Mouse (Mus musculus) liver, embryonic 14.5 days (tissue): ENCODE measurements around the gene Tmem132b. TPM values are rescaled to one million over a fixed set of nuclear protein-coding genes. Genes with fewer than 3 reads are reported as not detected.

Source experiments
- ATAC-seq: fragments of 200-750 bp; cut with Nextera tagmentation; 2 replicates; pipeline ENCODE4 v1.8.0; 2017; ENCODE audit warnings: moderate number of reproducible peaks, mild to moderate bottlenecking, moderate library complexity; ENCODE audit not compliant: insufficient read depth
- DNase-seq, 3 experiments: peaks; one replicate each; pipeline ENCODE4 v3.0.0-alpha.2; 2012 to 2013; ENCODE audit warnings: low read depth in 3 of 3, low spot score in 3 of 3
- H3K27ac ChIP-seq: fragments of 300-500 bp; sonication (generic); 2 replicates; pipeline ENCODE4 v1.5.1; 2014; ENCODE audit warnings: moderate library complexity, mild to moderate bottlenecking, control low read depth, inconsistent platforms
- H3K27me3 ChIP-seq: fragments of 300-500 bp; sonication (generic); 2 replicates; pipeline ENCODE4 v1.6.1; 2014; ENCODE audit warnings: mild to moderate bottlenecking, low read length, moderate library complexity; ENCODE audit not compliant: control insufficient read depth, insufficient read depth
- H3K36me3 ChIP-seq: fragments of 300-500 bp; sonication (generic); replicated peaks from 2 replicates; pipeline ENCODE4 v1.6.1; 2014; ENCODE audit warnings: low read depth; ENCODE audit not compliant: control insufficient read depth, insufficient read depth
- H3K4me1 ChIP-seq, 2 experiments: fragments of 200-500 bp in 1 of 2; fragments of 300-500 bp in 1 of 2; sonication (generic) in 1 of 2; replicated peaks; 2 replicates each; pipeline ENCODE4 v1.6.1; 2012 to 2014; ENCODE audit warnings: antibody characterized with exemption in 1 of 2, inconsistent platforms in 1 of 2, low read length in 1 of 2; ENCODE audit not compliant: control insufficient read depth in 2 of 2, insufficient read depth in 2 of 2
- H3K4me2 ChIP-seq: fragments of 300-500 bp; sonication (generic); 2 replicates; pipeline ENCODE4 v1.6.1; 2014; ENCODE audit warnings: low read depth, mild to moderate bottlenecking, control low read depth, moderate library complexity
- H3K4me3 ChIP-seq, 2 experiments: fragments of 200-500 bp in 1 of 2; fragments of 300-500 bp in 1 of 2; sonication (generic) in 1 of 2; 2 replicates each; pipeline ENCODE4 v1.5.1; 2012 to 2014; ENCODE audit warnings: low read depth in 2 of 2, low read length in 2 of 2, mild to moderate bottlenecking in 2 of 2, control low read depth in 1 of 2, inconsistent platforms in 1 of 2, moderate library complexity in 1 of 2; ENCODE audit not compliant: insufficient read depth in 1 of 2
- H3K9ac ChIP-seq: fragments of 300-500 bp; sonication (generic); replicated peaks from 2 replicates; pipeline ENCODE4 v1.6.1; 2014; ENCODE audit warnings: mild to moderate bottlenecking, control low read depth, moderate library complexity
- H3K9me3 ChIP-seq: fragments of 300-500 bp; sonication (generic); 2 replicates; pipeline ENCODE4 v1.6.1; 2016; ENCODE audit warnings: low read length, mixed read lengths; ENCODE audit not compliant: control insufficient read depth
- CTCF ChIP-seq: IDR thresholded peaks from 2 replicates; pipeline ENCODE4 v1.5.1; 2016; ENCODE audit warnings: antibody characterized with exemption, low read depth, control low read depth
- EP300 ChIP-seq: IDR thresholded peaks from 2 replicates; pipeline ENCODE4 v1.6.1; 2016; ENCODE audit warnings: antibody characterized with exemption, low read depth
- WGBS: fragments of 180-500 bp; shearing (Covaris S2); extraction: QIAGEN DNeasy Blood & Tissue Kit; methylation state at CpG from one replicate; pipeline ENCODE4 v1.1.7; 2014; ENCODE audit not compliant: insufficient replicate concordance; 5-methylcytosine and 5-hydroxymethylcytosine counted together
- polyA plus RNA-seq, 2 experiments: library from polyadenylated mRNA; depleted of rRNA in 1 of 2; stranded (reverse) in 1 of 2; unstranded in 1 of 2; fragments of >200 nt; fragmentation: Nextera tagmentation in 1 of 2; extraction: Ambion mirVana in 1 of 2; gene quantifications; 2 replicates each; pipeline versions ENCODE4 v1.2.1 to v1.2.3; 2012 to 2014

The Tmem132b gene
- polyA plus RNA-seq, 2 experiments = not detected

- no peaks in the 10 kb centered on the region for H3K9me3 ChIP-seq
- DNase-seq (no peak), ATAC-seq (0 out of 2 replicates have a peak, but pooled peaks have one; percentile 27)
- no peaks in the 10 kb centered on the region; the same call in 1 of the 2 replicates for H3K36me3 ChIP-seq
- no peak overlapping the region for H3K4me2 ChIP-seq
- WGBS = 45% methylated on average over 6 of the region's 6 CpGs
- no peaks in the 10 kb centered on the region for H3K4me1 ChIP-seq
- no peak overlapping the region for H3K27ac ChIP-seq
- no peak overlapping the region for H3K9ac ChIP-seq
- no peaks in the 10 kb centered on the region for H3K27me3 ChIP-seq
- no peak overlapping the region for H3K4me3 ChIP-seq
- no peak for TF ChIP-seq CTCF
Measured at GRCm38 (mm10) chr5:125503628-125504027, 27.9 kb upstream of the Tmem132b start.

DNA sequence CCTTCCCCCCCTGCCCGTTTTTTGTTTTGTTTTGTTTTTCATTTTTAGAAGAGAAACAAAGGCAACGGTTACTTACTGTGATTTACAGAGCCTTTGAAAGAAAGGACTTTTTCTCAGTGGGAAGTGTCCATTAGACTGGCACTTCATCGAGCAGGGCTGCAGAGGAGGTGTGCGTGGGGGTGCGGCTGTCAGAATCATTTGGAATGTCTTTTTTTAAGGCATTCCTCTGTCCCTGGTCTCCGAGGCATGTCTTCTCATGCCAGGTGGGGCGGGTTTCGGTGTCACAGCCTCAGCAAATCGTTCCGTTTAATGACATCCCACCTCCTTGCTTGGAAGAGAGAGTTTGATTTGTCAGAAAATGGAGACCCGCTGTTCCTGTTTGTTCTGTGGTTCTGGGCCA lies 26.9 kb upstream of the Tmem132b start:
- Histone ChIP-seq H3K4me3 (no peak overlapping the region), H3K4me2 (no peak overlapping the region), H3K27ac (no peak overlapping the region), H3K27me3 (no peaks in the 10 kb centered on the region), H3K9ac (no peak overlapping the region), H3K4me1 (no peaks in the 10 kb centered on the region), H3K36me3 (no peaks in the 10 kb centered on the region; the same call in 1 of the 2 replicates), H3K9me3 (no peaks in the 10 kb centered on the region)
- 75% methylated on average over 11 of the region's 11 CpGs for WGBS
- ATAC-seq (no peak), DNase-seq (no peak)
- no peak for TF ChIP-seq EP300

DNA sequence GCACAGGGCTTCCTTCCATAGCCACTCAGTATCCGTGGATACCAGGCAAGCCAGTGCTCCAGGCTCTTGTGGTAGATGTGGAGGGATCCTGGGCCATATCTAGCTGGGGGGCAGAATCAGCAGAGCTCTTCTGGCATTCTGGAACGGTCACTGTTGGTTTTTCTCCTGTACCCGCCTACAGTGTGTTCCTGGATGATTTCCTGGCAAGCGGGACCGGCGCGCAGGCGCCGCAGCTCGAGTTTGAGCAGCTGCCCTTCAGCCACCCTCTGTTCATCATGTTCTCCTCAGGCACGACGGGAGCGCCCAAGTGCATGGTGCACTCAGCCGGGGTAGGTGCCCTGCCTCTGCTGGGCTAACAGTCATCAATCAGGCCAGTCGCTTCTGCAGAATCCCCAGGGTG lies 25.6 kb upstream of the Tmem132b start:
- DNase-seq (no peak), ATAC-seq (no peak)
- Histone ChIP-seq H3K27ac (no peak overlapping the region), H3K4me3 (no peak overlapping the region), H3K9ac (no peak overlapping the region), H3K4me2 (no peak overlapping the region), H3K27me3 (no peaks in the 10 kb centered on the region), H3K4me1 (no peaks in the 10 kb centered on the region), H3K36me3 (no peaks in the 10 kb centered on the region; the same call in 1 of the 2 replicates), H3K9me3 (no peaks in the 10 kb centered on the region)
- TF ChIP-seq EP300 = no peak
- no peak for TF ChIP-seq CTCF
- 89% methylated on average over 15 of the region's 15 CpGs for whole genome bisulfite sequencing

- Histone ChIP-seq H3K36me3 (no peaks in the 10 kb centered on the region), H3K4me2 (no peak overlapping the region), H3K27me3 (no peaks in the 10 kb centered on the region), H3K4me3 (no peak overlapping the region), H3K4me1 (no peaks in the 10 kb centered on the region), H3K9ac (no peak overlapping the region), H3K9me3 (no peaks in the 10 kb centered on the region), H3K27ac (no peak overlapping the region)
- no peak for ATAC-seq
- peak; percentile 52 for TF ChIP-seq CTCF
- TF ChIP-seq EP300 = no peak
- WGBS = 77% methylated on average over 9 of the region's 9 CpGs
- no peak for DNase-seq
Measured at GRCm38 (mm10) chr5:125507582-125507981, 24.0 kb upstream of the Tmem132b start.

DNA sequence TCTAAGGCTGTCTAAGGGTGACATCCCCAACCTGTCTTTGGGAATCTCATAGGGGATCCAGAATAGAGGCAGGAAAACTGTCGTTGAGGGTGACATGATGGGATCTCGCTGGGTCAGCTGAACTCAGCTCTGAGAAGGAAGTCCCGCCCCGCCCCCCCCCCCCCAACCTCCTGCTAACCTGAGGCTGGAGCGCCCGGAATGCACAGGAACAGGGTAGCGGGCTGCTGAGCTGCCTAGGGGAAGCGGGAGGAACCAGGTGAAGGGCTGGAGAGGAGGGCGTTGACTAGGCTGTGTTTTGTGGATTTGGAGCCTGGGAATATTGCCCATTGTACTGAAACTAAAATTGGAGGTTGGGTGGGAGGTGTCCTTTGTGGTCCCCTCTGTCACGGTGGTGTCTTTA lies 23.6 kb upstream of the Tmem132b start:
- no peak overlapping the region for H3K9ac ChIP-seq
- no peaks in the 10 kb centered on the region for H3K27me3 ChIP-seq
- no peaks in the 10 kb centered on the region for H3K9me3 ChIP-seq
- H3K27ac ChIP-seq = no peak overlapping the region
- no peak for DNase-seq
- H3K4me1 ChIP-seq = no peaks in the 10 kb centered on the region
- ATAC-seq = no peak
- TF ChIP-seq CTCF (no peak), EP300 (no peak)
- 71% methylated on average over 10 of the region's 10 CpGs for WGBS
- no peak overlapping the region for H3K4me2 ChIP-seq
- H3K4me3 ChIP-seq = no peak overlapping the region
- H3K36me3 ChIP-seq = no peaks in the 10 kb centered on the region

DNA sequence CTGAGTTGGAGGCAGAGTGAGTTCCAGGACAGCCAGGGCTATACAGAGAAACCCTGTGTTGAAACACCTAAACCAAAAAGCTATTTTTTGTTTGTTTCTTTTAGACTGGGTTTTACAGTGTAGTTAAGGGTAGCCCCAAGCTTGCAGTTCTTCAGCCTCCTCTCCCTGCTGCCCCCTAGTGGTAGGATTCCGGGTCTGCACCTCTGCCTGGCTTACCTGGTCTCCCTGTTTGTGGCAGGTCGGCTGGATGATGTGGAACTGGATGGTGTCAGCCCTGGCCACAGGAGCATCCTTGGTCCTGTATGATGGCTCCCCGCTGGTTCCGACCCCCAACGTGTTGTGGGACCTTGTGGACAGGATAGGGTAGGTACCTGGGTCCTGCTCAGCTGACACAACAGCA lies 22.0 kb upstream of the Tmem132b start:
- H3K27ac ChIP-seq = no peak overlapping the region
- no peaks in the 10 kb centered on the region for H3K9me3 ChIP-seq
- H3K36me3 ChIP-seq = no peaks in the 10 kb centered on the region
- peak; percentile 33 to 49 (median 35) for DNase-seq
- H3K9ac ChIP-seq = no peak overlapping the region
- no peaks in the 10 kb centered on the region for H3K4me1 ChIP-seq
- no peak for ATAC-seq
- H3K27me3 ChIP-seq = no peaks in the 10 kb centered on the region
- no peak overlapping the region for H3K4me2 ChIP-seq
- H3K4me3 ChIP-seq = no peak overlapping the region
- WGBS = 35% methylated on average over 5 of the region's 5 CpGs
- peak; percentile 97 for TF ChIP-seq CTCF
- TF ChIP-seq EP300 = no peak
